Mouse (Mus musculus) hindbrain, embryonic 12.5 days (tissue): ENCODE results near the gene C1qtnf12. TPM values are rescaled to one million over a fixed set of nuclear protein-coding genes. Genes with fewer than 3 reads are reported as not detected.

Experiments used
- ATAC-seq: fragments of 200-750 bp; cut with Nextera tagmentation; 2 replicates; pipeline ENCODE4 v1.8.0; 2017; ENCODE audit warnings: moderate TSS enrichment; ENCODE audit not compliant: low FRiP score
- H3K27ac ChIP-seq: fragments of 300-500 bp; sonication (generic); 2 replicates; pipeline ENCODE4 v1.5.1; 2016; ENCODE audit warnings: mild to moderate bottlenecking
- H3K27me3 ChIP-seq: fragments of 300-500 bp; sonication (generic); 2 replicates; pipeline ENCODE4 v1.6.1; 2016; ENCODE audit warnings: mild to moderate bottlenecking
- H3K36me3 ChIP-seq: fragments of 300-500 bp; sonication (generic); 2 replicates; pipeline ENCODE4 v1.6.1; 2016; ENCODE audit warnings: mild to moderate bottlenecking
- H3K4me1 ChIP-seq: fragments of 300-500 bp; sonication (generic); 2 replicates; pipeline ENCODE4 v1.6.1; 2016
- H3K4me2 ChIP-seq: fragments of 300-500 bp; sonication (generic); replicated peaks from 2 replicates; pipeline ENCODE4 v1.6.1; 2016; ENCODE audit warnings: mild to moderate bottlenecking
- H3K4me3 ChIP-seq: fragments of 300-500 bp; sonication (generic); 2 replicates; pipeline ENCODE4 v1.5.1; 2016; ENCODE audit warnings: mild to moderate bottlenecking
- H3K9ac ChIP-seq: fragments of 300-500 bp; sonication (generic); 2 replicates; pipeline ENCODE4 v1.6.1; 2016; ENCODE audit warnings: mild to moderate bottlenecking, moderate library complexity
- H3K9me3 ChIP-seq: fragments of 300-500 bp; sonication (generic); replicated peaks from 2 replicates; pipeline ENCODE4 v1.6.1; 2016; ENCODE audit warnings: mild to moderate bottlenecking
- WGBS: fragments of 180-500 bp; shearing (Covaris S2); methylation state at CpG from one replicate; pipeline ENCODE4 v1.1.7; 2016; 5-methylcytosine and 5-hydroxymethylcytosine counted together
- polyA plus RNA-seq: library from polyadenylated mRNA; unstranded; fragments of >200 nt; fragmentation: Nextera tagmentation; extraction: Ambion mirVana; gene quantifications from 2 replicates; pipeline ENCODE4 v1.2.1, GENCODE M21; 2016

Gene C1qtnf12
- polyA plus RNA-seq, 1 experiment from 2014 or later = 25.7 TPM

DNA sequence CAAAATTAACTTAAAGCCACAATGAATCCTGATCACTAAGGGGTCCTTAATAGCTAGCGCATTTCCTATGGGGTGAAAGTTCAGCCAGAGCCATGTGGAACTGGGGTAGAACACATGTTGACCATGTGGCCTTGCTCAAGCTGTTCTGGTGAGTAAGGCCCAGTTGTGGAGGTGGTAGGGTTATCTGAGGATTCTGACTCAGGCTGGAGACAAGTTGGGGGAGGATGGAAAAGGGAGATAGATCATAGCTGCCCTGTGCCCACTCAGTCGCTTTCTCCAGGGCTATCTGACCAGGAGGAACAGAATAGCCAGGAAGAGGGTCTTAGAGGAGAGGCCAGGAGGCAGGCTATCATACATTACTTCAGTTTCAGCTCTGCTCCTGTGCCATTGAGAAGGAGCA lies 52.3 kb downstream of the C1qtnf12 start:
- no peak overlapping the region for H3K4me2 ChIP-seq
- H3K9me3 ChIP-seq = no peaks in the 10 kb centered on the region
- no peak overlapping the region for H3K4me3 ChIP-seq
- ATAC-seq = no peak
- H3K27ac ChIP-seq = no peak overlapping the region
- no peak overlapping the region for H3K9ac ChIP-seq
- no peaks in the 10 kb centered on the region for H3K27me3 ChIP-seq
- WGBS = 89% methylated on average over 2 of the region's 2 CpGs
- H3K4me1 ChIP-seq = no peaks in the 10 kb centered on the region
- H3K36me3 ChIP-seq = peaks cover 62% of the 10 kb centered on the region

Other genes starting within 250 kb of the C1qtnf12 start
- 5.3 and 5.5 TPM in 2 replicates for gene Tmem240, start 227.5 kb upstream of the C1qtnf12 start, polyA plus RNA-seq
- 81.8 and 84.7 TPM in 2 replicates for gene Atad3a, start 201.2 kb upstream of the C1qtnf12 start, polyA plus RNA-seq
- 12.2 and 12.9 TPM in 2 replicates for gene Vwa1, start 187.6 kb upstream of the C1qtnf12 start, polyA plus RNA-seq
- gene Tmem88b, start 176.4 kb upstream of the C1qtnf12 start, polyA plus RNA-seq = 0.58 and 0.86 TPM in 2 replicates
- not detected in 2 replicates for gene Ankrd65, start 171.9 kb upstream of the C1qtnf12 start, polyA plus RNA-seq
- 189 and 204 TPM in 2 replicates for gene Mrpl20, start 159.4 kb upstream of the C1qtnf12 start, polyA plus RNA-seq
- 207 and 217 TPM in 2 replicates for gene Ccnl2, start 149.8 kb upstream of the C1qtnf12 start, polyA plus RNA-seq
- gene Aurkaip1, start 131.0 kb upstream of the C1qtnf12 start, polyA plus RNA-seq = 127 and 133 TPM in 2 replicates
- gene Mxra8, start 122.6 kb upstream of the C1qtnf12 start, polyA plus RNA-seq = 40.6 and 40.7 TPM in 2 replicates
- gene Dvl1, start 114.9 kb upstream of the C1qtnf12 start, polyA plus RNA-seq = 18.6 and 20.0 TPM in 2 replicates
- 0.53 and 0.65 TPM in 2 replicates for gene Tas1r3, start 99.0 kb upstream of the C1qtnf12 start, polyA plus RNA-seq
- gene Cptp, start 92.9 kb upstream of the C1qtnf12 start, polyA plus RNA-seq = 18.5 and 18.6 TPM in 2 replicates
- gene Ints11, start 92.8 kb upstream of the C1qtnf12 start, polyA plus RNA-seq = 74.9 and 76.3 TPM in 2 replicates
- gene Pusl1, start 70.5 kb upstream of the C1qtnf12 start, polyA plus RNA-seq = 45.1 and 48.3 TPM in 2 replicates
- 64.9 and 66.9 TPM in 2 replicates for gene Acap3, start 70.5 kb upstream of the C1qtnf12 start, polyA plus RNA-seq
- gene Ube2j2, start 18.5 kb upstream of the C1qtnf12 start, polyA plus RNA-seq = 149 and 150 TPM in 2 replicates
- 19.5 and 20.4 TPM in 2 replicates for gene B3galt6, start 30.3 kb downstream of the C1qtnf12 start, polyA plus RNA-seq
- 129 and 130 TPM in 2 replicates for gene Sdf4, start 30.6 kb downstream of the C1qtnf12 start, polyA plus RNA-seq
- 0.29 and 0.76 TPM in 2 replicates for gene Tnfrsf4, start 51.5 kb downstream of the C1qtnf12 start, polyA plus RNA-seq
- 1.8 and 2.6 TPM in 2 replicates for gene Tnfrsf18, start 63.8 kb downstream of the C1qtnf12 start, polyA plus RNA-seq
- 0.14 and 0.32 TPM in 2 replicates for gene Ttll10, start 97.1 kb downstream of the C1qtnf12 start, polyA plus RNA-seq
- gene 9430015G10Rik, start 147.7 kb downstream of the C1qtnf12 start, polyA plus RNA-seq = 49.6 and 50.8 TPM in 2 replicates
- gene Rnf223, start 168.2 kb downstream of the C1qtnf12 start, polyA plus RNA-seq = 0.56 and 0.76 TPM in 2 replicates
- gene Agrn, start 235.2 kb downstream of the C1qtnf12 start, polyA plus RNA-seq = 161 and 178 TPM in 2 replicates
- 1.2 and 1.3 TPM in 2 replicates for gene Isg15, start 238.5 kb downstream of the C1qtnf12 start, polyA plus RNA-seq
- 7.0 and 7.6 TPM in 2 replicates for gene AW011738, start 241.0 kb downstream of the C1qtnf12 start, polyA plus RNA-seq